Mouse (Mus musculus) C2C12 (cell line): ENCODE data around the gene Lsm11. TPM values are rescaled to one million over a fixed set of nuclear protein-coding genes. Genes with fewer than 3 reads are reported as not detected.

Source experiments
- H3K27me3 ChIP-seq: one replicate; pipeline ENCODE4 v1.6.1; 2011; ENCODE audit not compliant: control insufficient read depth, insufficient read depth, insufficient read length
- H3K36me3 ChIP-seq: one replicate; pipeline ENCODE4 v1.6.1; 2011; ENCODE audit not compliant: control insufficient read depth, insufficient read depth
- H3K4me3 ChIP-seq: one replicate; pipeline ENCODE4 v1.5.1; 2011; ENCODE audit warnings: mild to moderate bottlenecking, control low read depth; ENCODE audit not compliant: poor library complexity, insufficient read depth, severe bottlenecking
- H3K79me2 ChIP-seq: one replicate; pipeline ENCODE4 v1.6.1; 2011; ENCODE audit not compliant: control insufficient read depth, insufficient read depth
- H3K79me3 ChIP-seq: one replicate; pipeline ENCODE4 v1.6.1; 2011; ENCODE audit warnings: low read depth, control low read depth
- H3ac ChIP-seq: one replicate; pipeline ENCODE3; 2011; ENCODE audit warnings: low read depth; ENCODE audit not compliant: control insufficient read depth, insufficient read length
- CEBPB ChIP-seq: IDR thresholded peaks from one replicate; pipeline ENCODE4 v1.6.1; 2011; ENCODE audit warnings: low read depth, mild to moderate bottlenecking, control low read depth, moderate library complexity
- CTCF ChIP-seq: IDR thresholded peaks from one replicate; pipeline ENCODE4 v1.5.1; 2011; ENCODE audit not compliant: control insufficient read depth, insufficient read depth, insufficient read length
- FOSL1 ChIP-seq: IDR thresholded peaks from one replicate; pipeline ENCODE4 v1.8.0; 2011; ENCODE audit warnings: mild to moderate bottlenecking, low read length; ENCODE audit not compliant: poor library complexity, insufficient read depth, severe bottlenecking
- MAX ChIP-seq: IDR thresholded peaks from one replicate; pipeline ENCODE4 v1.6.1; 2011; ENCODE audit warnings: mild to moderate bottlenecking, control low read depth
- MYOD1 ChIP-seq: IDR thresholded peaks from one replicate; pipeline ENCODE4 v1.6.1; 2011; ENCODE audit warnings: low read depth; ENCODE audit not compliant: control insufficient read depth, insufficient read length
- MYOG ChIP-seq: IDR thresholded peaks from one replicate; pipeline ENCODE4 v1.6.1; 2011; ENCODE audit not compliant: control insufficient read depth, insufficient read length; ENCODE audit errors: extremely low read depth
- USF1 ChIP-seq: IDR thresholded peaks from one replicate; pipeline ENCODE4 v1.6.1; 2011; ENCODE audit warnings: low read depth, mild to moderate bottlenecking, control low read depth, moderate library complexity
- polyA plus RNA-seq: library from polyadenylated mRNA; unstranded; fragments of >200 nt; fragmentation: generic; extraction: Trizol; gene quantifications from one replicate; pipeline ENCODE4 v1.2.1, GENCODE M21; 2012; ENCODE audit warnings: missing spikeins

The Lsm11 gene
- polyA plus RNA-seq, 1 experiment, result 9.7 TPM

- TF ChIP-seq CEBPB (no peak), MYOG (no peak), MAX (no peak), USF1 (no peak), CTCF (no peak), FOSL1 (no peak), MYOD1 (no peak)
- Histone ChIP-seq H3K79me2 (peaks cover 44% of the 10 kb centered on the region), H3ac (no peak overlapping the region), H3K79me3 (peaks cover 8% of the 10 kb centered on the region), H3K27me3 (no peaks in the 10 kb centered on the region), H3K4me3 (no peak overlapping the region), H3K36me3 (peaks cover 10% of the 10 kb centered on the region)
Measured at GRCm38 (mm10) chr11:45942281-45942680, 2.5 kb downstream of the Lsm11 start.

DNA sequence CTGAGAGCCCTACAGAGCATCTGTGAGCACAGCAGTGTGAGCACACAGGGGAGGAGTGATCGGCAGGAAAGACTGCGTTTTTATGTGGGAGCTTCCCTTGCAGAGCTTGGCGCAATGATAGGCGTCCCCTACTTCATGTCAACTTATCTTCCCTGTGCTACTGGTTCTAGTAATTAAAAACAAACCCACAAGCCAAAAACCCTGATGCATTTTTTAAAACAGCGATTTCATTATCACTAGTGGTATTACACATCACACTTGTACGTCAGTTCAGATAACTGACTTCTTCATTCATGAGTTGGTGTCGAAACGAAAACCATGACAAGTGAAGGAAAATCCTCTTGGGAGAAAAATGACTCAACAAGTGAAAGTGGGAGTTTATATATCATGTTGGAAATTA is 5.8 kb downstream of the Lsm11 start:
- peaks cover 38% of the 10 kb centered on the region for H3K79me2 ChIP-seq
- peaks cover 4% of the 10 kb centered on the region for H3K79me3 ChIP-seq
- no peaks in the 10 kb centered on the region for H3K27me3 ChIP-seq
- H3K4me3 ChIP-seq, result no peak overlapping the region
- no peak for TF ChIP-seq USF1
- TF ChIP-seq CTCF, result no peak
- no peak for TF ChIP-seq MYOD1
- TF ChIP-seq MYOG, result no peak
- no peak for TF ChIP-seq CEBPB
- TF ChIP-seq MAX, result no peak
- TF ChIP-seq FOSL1, result no peak
- H3K36me3 ChIP-seq, result peaks cover 23% of the 10 kb centered on the region
- no peak overlapping the region for H3ac ChIP-seq

GRCm38 (mm10) chr11:45937478-45937877 is 7.3 kb downstream of the Lsm11 start:
- H3K4me3 ChIP-seq, result no peak overlapping the region
- H3K36me3 ChIP-seq, result peaks cover 33% of the 10 kb centered on the region
- TF ChIP-seq FOSL1 (no peak), CTCF (no peak), MYOG (no peak), CEBPB (no peak), USF1 (no peak), MAX (no peak)
- peaks cover under 1% of the 10 kb centered on the region for H3K79me3 ChIP-seq
- H3K79me2 ChIP-seq, result peaks cover 24% of the 10 kb centered on the region
- H3K27me3 ChIP-seq, result no peaks in the 10 kb centered on the region
- no peak overlapping the region for H3ac ChIP-seq

DNA sequence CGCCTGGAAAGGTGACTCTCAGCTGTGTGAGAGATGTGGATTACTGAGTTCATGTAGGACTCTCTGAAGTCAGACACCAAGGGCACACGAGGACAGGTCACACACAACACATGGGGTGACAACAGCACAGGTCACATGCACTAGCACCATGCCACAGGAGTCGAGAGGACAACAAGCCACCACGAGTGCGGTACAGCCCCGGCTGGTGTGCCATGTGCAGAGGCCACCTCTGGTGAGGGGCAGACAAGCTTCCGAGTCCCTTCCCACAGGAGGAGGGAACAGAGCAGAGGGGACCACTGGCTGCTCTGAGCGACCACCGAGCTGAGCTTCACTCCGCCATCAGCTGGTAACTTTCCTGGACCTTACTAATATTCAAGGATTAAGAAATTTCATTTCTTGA is 12.0 kb downstream of the Lsm11 start:
- H3K4me3 ChIP-seq, result no peak overlapping the region
- H3K79me2 ChIP-seq, result no peaks in the 10 kb centered on the region
- peaks cover 36% of the 10 kb centered on the region for H3K36me3 ChIP-seq
- no peak for TF ChIP-seq MYOG
- TF ChIP-seq MYOD1, result no peak
- TF ChIP-seq FOSL1, result no peak
- no peak for TF ChIP-seq MAX
- TF ChIP-seq USF1, result no peak
- no peak for TF ChIP-seq CTCF
- TF ChIP-seq CEBPB, result no peak
- H3K27me3 ChIP-seq, result no peaks in the 10 kb centered on the region
- no peak overlapping the region for H3ac ChIP-seq
- H3K79me3 ChIP-seq, result no peaks in the 10 kb centered on the region

DNA sequence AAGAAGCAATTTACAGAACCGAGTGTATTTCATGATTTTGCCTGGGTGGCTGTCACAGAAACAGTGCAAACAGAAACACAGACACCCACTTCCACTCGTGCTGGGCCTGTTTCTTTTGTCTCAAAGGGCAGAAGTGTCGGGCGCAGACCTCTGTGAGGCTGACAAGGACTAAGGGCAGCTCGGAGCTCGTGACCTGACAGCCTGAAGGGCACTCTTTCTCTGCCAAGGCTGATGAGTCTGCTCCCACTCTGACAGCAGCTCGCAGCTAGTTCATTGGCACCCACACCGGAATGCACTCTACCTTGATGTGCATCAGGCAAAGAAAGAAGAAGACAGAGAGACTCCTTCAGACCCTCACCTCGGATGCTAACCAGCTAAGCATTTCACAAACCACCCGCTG is 15.2 kb downstream of the Lsm11 start:
- TF ChIP-seq USF1, result no peak
- TF ChIP-seq MYOG, result no peak
- no peak for TF ChIP-seq FOSL1
- no peak for TF ChIP-seq CTCF
- no peak for TF ChIP-seq CEBPB
- no peak for TF ChIP-seq MYOD1
- TF ChIP-seq MAX, result no peak
- no peak overlapping the region for H3K4me3 ChIP-seq
- H3K36me3 ChIP-seq, result peaks cover 26% of the 10 kb centered on the region
- H3ac ChIP-seq, result no peak overlapping the region
- no peaks in the 10 kb centered on the region for H3K79me2 ChIP-seq
- no peaks in the 10 kb centered on the region for H3K79me3 ChIP-seq
- H3K27me3 ChIP-seq, result no peaks in the 10 kb centered on the region

GRCm38 (mm10) chr11:45927456-45927855 is 17.3 kb downstream of the Lsm11 start:
- Histone ChIP-seq H3K36me3 (peaks cover 10% of the 10 kb centered on the region), H3K27me3 (no peaks in the 10 kb centered on the region), H3K79me3 (no peaks in the 10 kb centered on the region), H3ac (no peak overlapping the region), H3K79me2 (no peaks in the 10 kb centered on the region), H3K4me3 (no peak overlapping the region)
- no peak for TF ChIP-seq FOSL1
- no peak for TF ChIP-seq MAX
- TF ChIP-seq MYOG, result no peak
